9 mouse cellular contexts compared by ENCODE assay signal in the genomic region with DNA sequence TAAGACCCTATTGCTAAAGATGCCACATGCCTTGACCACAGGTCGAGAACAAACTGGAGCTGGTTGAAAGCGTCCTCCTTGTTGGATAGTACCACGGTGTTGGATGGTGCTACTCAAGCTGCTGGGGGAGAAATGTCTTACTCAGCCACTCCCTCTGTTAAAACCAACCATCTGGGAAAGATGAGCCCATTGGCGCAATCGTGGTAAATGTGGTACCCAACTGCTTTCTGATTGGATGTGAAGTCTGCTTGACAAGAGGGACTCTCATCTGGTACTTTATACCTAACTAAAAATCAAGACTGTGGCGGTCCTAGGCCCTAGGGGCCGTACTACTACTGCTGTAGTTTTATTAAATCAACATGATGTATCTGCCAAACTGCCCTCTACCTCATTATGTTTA. TPM values are rescaled to one million over a fixed set of nuclear protein-coding genes. Genes with fewer than 3 reads are reported as not detected.
DNase-seq lines count a peak whose midpoint lies in the region; ATAC-seq and TF ChIP-seq lines count a peak whose summit lies in the region.
"Had no signal": no experiment of that assay in that cellular context is flagged by ENCODE, and none has a peak within 500 bp of the region (broad histone marks: within the 10 kb centered on the region; RNA-seq: fewer than 3 reads in every experiment).

No protein-coding gene starts in this region.

- peak; percentile 27 for DNase-seq in CD4-positive, CD25-positive, alpha-beta regulatory T cell, adult 2 months (ENCODE audit: low read depth, low spot score)
- DNase-seq in spleen, adult 2 months (ENCODE audit: low read depth in 1 of 2, low spot score in 2 of 2), result no peak
- no peak for DNase-seq in spleen, adult 12 weeks (ENCODE audit: low spot score)
- no peak for DNase-seq in limb, embryonic 14.5 days (ENCODE audit: low spot score)
- no peak for DNase-seq in left cerebral cortex, adult 18-20 months (ENCODE audit: low spot score in 2 of 2)
- DNase-seq in left cerebral cortex, postnatal 14 days (ENCODE audit: low spot score in 2 of 2), result no peak
- no peak for DNase-seq in ovary, postnatal 14 days (ENCODE audit: low spot score)
- DNase-seq: spleen, adult 18-20 months had no signal

- intact Hi-C loops in left cerebral cortex, postnatal 14 days (cut with DNase I), result no loop called here

- no peak for TF ChIP-seq POLR2A in spleen, adult 2 months (IDR thresholded peaks at IDR 0.05; ENCODE audit: low read depth, low read length)
- no peak for TF ChIP-seq POLR2A in limb, embryonic 14.5 days (IDR thresholded peaks at IDR 0.05; ENCODE audit: borderline replicate concordance, extremely low read depth, insufficient read depth, insufficient read length)

- peak overlapping the region; percentile 70; the same call in 1 of the 2 replicates for H3K9ac ChIP-seq in limb, embryonic 14.5 days (ENCODE audit: low read depth, low read length, severe bottlenecking)

- no peaks in the 10 kb centered on the region for H3K9me3 ChIP-seq in limb, embryonic 14.5 days (ENCODE audit: control insufficient read depth, low read length)

- 79% methylated on average over 7 of the region's 7 CpGs for WGBS in spleen, adult 2 months
- WGBS in limb, embryonic 14.5 days, result 76% methylated on average over 7 of the region's 7 CpGs

- H3K4me1 ChIP-seq in spleen, adult 2 months (ENCODE audit: control insufficient read depth, insufficient read depth, insufficient read length), result no peaks in the 10 kb centered on the region; the same call in 1 of the 2 replicates
- peaks cover 13% of the 10 kb centered on the region for H3K4me1 ChIP-seq in limb, embryonic 14.5 days (ENCODE audit: control insufficient read depth, insufficient read depth, low read length)

- no peak for ATAC-seq in CD4-positive, CD25-positive, alpha-beta regulatory T cell, adult 4 months
- ATAC-seq in limb, embryonic 14.5 days (ENCODE audit: low FRiP score, low read depth), result no peak

- peak overlapping the region; percentile 91 for H3K27ac ChIP-seq in spleen, adult 2 months (ENCODE audit: insufficient read depth, low read length)
- H3K27ac ChIP-seq in limb, embryonic 14.5 days (replicated peaks; ENCODE audit: low read depth, low read length), result no peak overlapping the region

- no peak for TF ChIP-seq CTCF in spleen, adult 2 months (IDR thresholded peaks at IDR 0.05; ENCODE audit: extremely low read depth, insufficient read depth, insufficient read length, insufficient replicate concordance)

- peak overlapping the region; percentile 82 for H3K4me2 ChIP-seq in limb, embryonic 14.5 days (replicated peaks; ENCODE audit: low read depth, low read length, severe bottlenecking)

- peaks cover 8% of the 10 kb centered on the region; the same call in 1 of the 2 replicates for H3K36me3 ChIP-seq in spleen, adult 2 months (ENCODE audit: control insufficient read depth, insufficient read depth, low read length)
- H3K36me3 ChIP-seq in limb, embryonic 14.5 days (ENCODE audit: control insufficient read depth, insufficient read depth, low read length), result peaks cover 8% of the 10 kb centered on the region

- no peaks in the 10 kb centered on the region for H3K27me3 ChIP-seq in spleen, adult 2 months (ENCODE audit: control insufficient read depth, insufficient read depth, low read length)
- H3K27me3 ChIP-seq in limb, embryonic 14.5 days (ENCODE audit: control insufficient read depth, insufficient read depth, low read length), result no peaks in the 10 kb centered on the region

- peak overlapping the region; percentile 76 for H3K4me3 ChIP-seq in spleen, adult 2 months (ENCODE audit: extremely low read depth, insufficient read depth, insufficient read length)
- peak overlapping the region; percentile 67 for H3K4me3 ChIP-seq in limb, embryonic 14.5 days (replicated peaks; ENCODE audit: low read length)

RNA-seq across cellular contexts. Expression of a gene that starts 1.0 kb away (rescaled TPM):
- polyA plus RNA-seq in CD4-positive, CD25-positive, alpha-beta regulatory T cell, adult 4 months (2017; shearing (Covaris generic)), result 100 to 1,000 TPM; 113 to 123 TPM
- polyA plus RNA-seq in spleen, adult 2 months (2012; rRNA removed), result 5.6 TPM in 2 replicates
- 22.1 and 30.5 TPM in 2 replicates for polyA plus RNA-seq in limb, embryonic 14.5 days (2012; rRNA removed)
- polyA plus RNA-seq in limb, embryonic 14.5 days (2014; fragmentation: Nextera tagmentation; extraction: Ambion mirVana), result 26.8 and 27.6 TPM in 2 replicates
- 10 to 100 TPM; 10.7 to 11.3 TPM for total RNA-seq in left cerebral cortex, adult 18-20 months (2021)
- 10 to 100 TPM in 1 of 2 experiments, 1 to 10 TPM in 1; 8.3 to 11.4 TPM for total RNA-seq in left cerebral cortex, postnatal 14 days (2021)

RNA-seq across cellular contexts. Expression of a gene that starts 1.1 kb away (rescaled TPM):
- 100 to 1,000 TPM; 237 to 238 TPM for polyA plus RNA-seq in CD4-positive, CD25-positive, alpha-beta regulatory T cell, adult 4 months (2017; shearing (Covaris generic))
- 18.2 and 22.6 TPM in 2 replicates for polyA plus RNA-seq in spleen, adult 2 months (2012; rRNA removed)
- polyA plus RNA-seq in limb, embryonic 14.5 days (2012; rRNA removed), result 85.0 and 124 TPM in 2 replicates
- polyA plus RNA-seq in limb, embryonic 14.5 days (2014; fragmentation: Nextera tagmentation; extraction: Ambion mirVana), result 270 and 275 TPM in 2 replicates
- total RNA-seq in left cerebral cortex, adult 18-20 months (2021), result 100 to 1,000 TPM; 139 to 146 TPM
- 100 to 1,000 TPM; 142 to 149 TPM for total RNA-seq in left cerebral cortex, postnatal 14 days (2021)

RNA-seq across cellular contexts. Expression of a gene that starts 17.7 kb away (rescaled TPM):
- polyA plus RNA-seq in CD4-positive, CD25-positive, alpha-beta regulatory T cell, adult 4 months (2017; shearing (Covaris generic)), result 1 to 10 TPM; 9.1 to 9.8 TPM
- 0.58 and 0.80 TPM in 2 replicates for polyA plus RNA-seq in spleen, adult 2 months (2012; rRNA removed)
- polyA plus RNA-seq in limb, embryonic 14.5 days (2012; rRNA removed), result 4.8 and 6.4 TPM in 2 replicates
- 8.8 and 9.5 TPM in 2 replicates for polyA plus RNA-seq in limb, embryonic 14.5 days (2014; fragmentation: Nextera tagmentation; extraction: Ambion mirVana)
- 1 to 10 TPM; 8.8 to 9.4 TPM for total RNA-seq in left cerebral cortex, adult 18-20 months (2021)
- 1 to 10 TPM; 7.6 to 7.7 TPM for total RNA-seq in left cerebral cortex, postnatal 14 days (2021)

RNA-seq across cellular contexts. Expression of a gene that starts 23.0 kb away (rescaled TPM):
- polyA plus RNA-seq in CD4-positive, CD25-positive, alpha-beta regulatory T cell, adult 4 months (2017; shearing (Covaris generic)), result 1 to 10 TPM; 2.1 TPM
- 0.35 and 0.38 TPM in 2 replicates for polyA plus RNA-seq in spleen, adult 2 months (2012; rRNA removed)
- polyA plus RNA-seq in limb, embryonic 14.5 days (2012; rRNA removed), result 5.1 and 6.1 TPM in 2 replicates
- polyA plus RNA-seq in limb, embryonic 14.5 days (2014; fragmentation: Nextera tagmentation; extraction: Ambion mirVana), result 4.9 and 5.2 TPM in 2 replicates
- total RNA-seq in left cerebral cortex, adult 18-20 months (2021), result 10 to 100 TPM; 17.8 to 19.3 TPM
- 10 to 100 TPM; 16.7 to 17.3 TPM for total RNA-seq in left cerebral cortex, postnatal 14 days (2021)

RNA-seq across cellular contexts. Expression of a gene that starts 27.1 kb away (rescaled TPM):
- not detected for polyA plus RNA-seq in CD4-positive, CD25-positive, alpha-beta regulatory T cell, adult 4 months (2017; shearing (Covaris generic))
- not detected in 2 replicates for polyA plus RNA-seq in spleen, adult 2 months (2012; rRNA removed)
- not detected in 2 replicates for polyA plus RNA-seq in limb, embryonic 14.5 days (2012; rRNA removed)
- polyA plus RNA-seq in limb, embryonic 14.5 days (2014; fragmentation: Nextera tagmentation; extraction: Ambion mirVana), result not detected in 2 replicates
- total RNA-seq in left cerebral cortex, adult 18-20 months (2021), result not detected
- total RNA-seq in left cerebral cortex, postnatal 14 days (2021), result under 1 TPM in 1 of 2 experiments, not detected in 1; 0.13 TPM
